Mouse (Mus musculus): ENCODE results near the gene Cyb5r1. TPM values are rescaled to one million over a fixed set of nuclear protein-coding genes. Genes with fewer than 3 reads are reported as not detected.

Gene Cyb5r1
- 32.5 TPM for polyA plus RNA-seq (2017; shearing (Covaris generic))

GRCm38 (mm10) chr1:134405509-134406413 lies at the start of gene Cyb5r1:
Gene Cyb5r1 (plus strand): TSS chr1:134405559.

GRCm38 (mm10) chr1:134361857-134362212 lies 43.5 kb upstream of the Cyb5r1 start, which contains the start of gene Tmem183a:
Gene Tmem183a (minus strand): TSS chr1:134361979.

GRCm38 (mm10) chr1:134385666-134386065 lies 19.7 kb upstream of the Cyb5r1 start, which contains the start of gene 4933406M09Rik:
Gene 4933406M09Rik (plus strand): TSS chr1:134385940.

GRCm38 (mm10) chr1:134415168-134415831 lies 9.9 kb downstream of the Cyb5r1 start, which contains the start of gene Adipor1:
Gene Adipor1 (plus strand): TSS chr1:134415378.

GRCm38 (mm10) chr1:134454904-134455824 lies 49.8 kb downstream of the Cyb5r1 start, which contains the start of gene Klhl12:
Gene Klhl12 (plus strand): TSS chr1:134455531.

Other genes with a start within 250 kb of the Cyb5r1 start
- 0.28 TPM for gene Chil1, start 223.4 kb upstream of the Cyb5r1 start, polyA plus RNA-seq (2017; shearing (Covaris generic))
- not detected for gene Mybph, start 212.1 kb upstream of the Cyb5r1 start, polyA plus RNA-seq (2017; shearing (Covaris generic))
- not detected for gene Adora1, start 170.1 kb upstream of the Cyb5r1 start, polyA plus RNA-seq (2017; shearing (Covaris generic))
- not detected for gene Myog, start 115.6 kb upstream of the Cyb5r1 start, polyA plus RNA-seq (2017; shearing (Covaris generic))
- gene Ppfia4, start 72.6 kb upstream of the Cyb5r1 start, polyA plus RNA-seq (2017; shearing (Covaris generic)), result 0.35 TPM
- 71.3 TPM for gene Tmem183a, start 43.6 kb upstream of the Cyb5r1 start, polyA plus RNA-seq (2017; shearing (Covaris generic))
- gene 4933406M09Rik, start 19.6 kb upstream of the Cyb5r1 start, polyA plus RNA-seq (2017; shearing (Covaris generic)), result not detected
- 44.8 TPM for gene Adipor1, start 9.8 kb downstream of the Cyb5r1 start, polyA plus RNA-seq (2017; shearing (Covaris generic))
- 23.8 TPM for gene Klhl12, start 50.0 kb downstream of the Cyb5r1 start, polyA plus RNA-seq (2017; shearing (Covaris generic))
- gene Rabif, start 89.1 kb downstream of the Cyb5r1 start, polyA plus RNA-seq (2017; shearing (Covaris generic)), result 50.4 TPM
- gene Mgat4e, start 144.1 kb downstream of the Cyb5r1 start, polyA plus RNA-seq (2017; shearing (Covaris generic)), result not detected
- gene Kdm5b, start 154.6 kb downstream of the Cyb5r1 start, polyA plus RNA-seq (2017; shearing (Covaris generic)), result 25.2 TPM
- gene Syt2, start 241.1 kb downstream of the Cyb5r1 start, polyA plus RNA-seq (2017; shearing (Covaris generic)), result not detected

Data from inflammation-experienced regulatory T-cells, adult 16 weeks (primary cell).